12 mouse cellular contexts compared by ENCODE assay signal in the genomic region with DNA sequence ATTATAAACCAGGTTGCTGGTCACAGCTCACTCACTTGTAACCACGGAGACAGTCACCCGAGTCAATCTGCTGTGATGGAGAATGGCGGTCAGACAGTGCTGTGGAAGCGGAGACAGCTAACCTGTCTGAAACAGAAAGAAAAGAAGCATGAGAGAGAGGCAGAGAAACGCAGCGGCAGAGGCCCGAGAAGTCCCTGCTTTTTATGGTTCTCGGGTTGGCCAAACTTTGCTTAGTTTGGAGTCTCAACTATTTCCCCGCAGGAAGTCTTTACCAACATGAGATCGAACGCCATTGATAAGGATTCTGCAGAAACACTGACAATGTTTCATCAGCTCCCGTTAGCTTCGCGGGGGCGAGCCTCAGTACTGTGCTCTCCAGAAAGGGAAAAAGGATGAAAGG. TPM values are rescaled to one million over a fixed set of nuclear protein-coding genes. Genes with fewer than 3 reads are reported as not detected.
DNase-seq lines count a peak whose midpoint lies in the region; ATAC-seq and TF ChIP-seq lines count a peak whose summit lies in the region.
"Had no signal": no experiment of that assay in that cellular context is flagged by ENCODE, and none has a peak within 500 bp of the region (broad histone marks: within the 10 kb centered on the region; RNA-seq: fewer than 3 reads in every experiment).

No protein-coding gene starts in this region.

- no peak for ATAC-seq in limb, embryonic 13.5 days (ENCODE audit: low FRiP score, low read depth)
- no peak for ATAC-seq in embryonic facial prominence, embryonic 14.5 days (ENCODE audit: low read depth)
- ATAC-seq in liver, embryonic 16.5 days (ENCODE audit: low read depth) = no peak
- ATAC-seq in forebrain, embryonic 15.5 days (replicated peaks) = no peak

- H3K9ac ChIP-seq in limb, embryonic 13.5 days = no peak overlapping the region
- H3K9ac ChIP-seq in ES-Bruce4 (ENCODE audit: low read depth, poor library complexity, severe bottlenecking) = no peak overlapping the region
- no peak overlapping the region for H3K9ac ChIP-seq in embryonic facial prominence, embryonic 14.5 days (ENCODE audit: low read depth, low read length)
- H3K9ac ChIP-seq in liver, embryonic 16.5 days (ENCODE audit: low read depth, low read length) = no peak overlapping the region
- no peak overlapping the region for H3K9ac ChIP-seq in forebrain, embryonic 15.5 days (replicated peaks)
- H3K9ac ChIP-seq: hindbrain, embryonic 12.5 days; neural tube, embryonic 12.5 days had no signal

- 0 out of 2 replicates have a peak overlapping the region, but pooled peaks have one; percentile 9 for H3K4me2 ChIP-seq in limb, embryonic 13.5 days (replicated peaks)
- H3K4me2 ChIP-seq in embryonic facial prominence, embryonic 14.5 days (ENCODE audit: low read depth, low read length) = peak overlapping the region; percentile 5; the same call in 1 of the 2 replicates
- peak overlapping the region; percentile 42 for H3K4me2 ChIP-seq in liver, embryonic 16.5 days (ENCODE audit: low read depth, low read length)
- no peak overlapping the region for H3K4me2 ChIP-seq in forebrain, embryonic 15.5 days (replicated peaks)
- H3K4me2 ChIP-seq: hindbrain, embryonic 12.5 days; neural tube, embryonic 12.5 days had no signal

- no peak for TF ChIP-seq POLR2A in ES-Bruce4 (IDR thresholded peaks at IDR 0.05; ENCODE audit: insufficient read depth, low read length)

- H3K36me3 ChIP-seq in limb, embryonic 13.5 days = no peaks in the 10 kb centered on the region
- no peaks in the 10 kb centered on the region for H3K36me3 ChIP-seq in limb, embryonic 10.5 days
- no peaks in the 10 kb centered on the region for H3K36me3 ChIP-seq in ES-Bruce4 (ENCODE audit: control insufficient read depth, insufficient read depth, low read length, poor library complexity, severe bottlenecking)
- no peaks in the 10 kb centered on the region for H3K36me3 ChIP-seq in embryonic facial prominence, embryonic 14.5 days (ENCODE audit: control insufficient read depth, insufficient read depth, low read length)
- H3K36me3 ChIP-seq in liver, embryonic 16.5 days (ENCODE audit: control insufficient read depth, insufficient read depth) = no peaks in the 10 kb centered on the region
- no peaks in the 10 kb centered on the region for H3K36me3 ChIP-seq in forebrain, embryonic 15.5 days
- H3K36me3 ChIP-seq: hindbrain, embryonic 12.5 days; neural tube, embryonic 12.5 days had no signal

- peaks cover 27% of the 10 kb centered on the region for H3K4me1 ChIP-seq in limb, embryonic 13.5 days
- H3K4me1 ChIP-seq in limb, embryonic 10.5 days = peaks cover 35% of the 10 kb centered on the region
- H3K4me1 ChIP-seq in ES-Bruce4 (ENCODE audit: control insufficient read depth, insufficient read depth, low read length) = peaks cover 8% of the 10 kb centered on the region
- peaks cover 14% of the 10 kb centered on the region for H3K4me1 ChIP-seq in embryonic facial prominence, embryonic 14.5 days (ENCODE audit: control insufficient read depth, insufficient read depth, low read length)
- peaks cover 11% of the 10 kb centered on the region for H3K4me1 ChIP-seq in liver, embryonic 16.5 days (ENCODE audit: control insufficient read depth, low read depth, low read length)
- peaks cover 13% of the 10 kb centered on the region for H3K4me1 ChIP-seq in forebrain, embryonic 15.5 days

- H3K27ac ChIP-seq in limb, embryonic 13.5 days = no peak overlapping the region
- H3K27ac ChIP-seq in limb, embryonic 10.5 days = no peak overlapping the region
- no peak overlapping the region for H3K27ac ChIP-seq in ES-Bruce4 (ENCODE audit: insufficient read depth, low read length)
- H3K27ac ChIP-seq in embryonic facial prominence, embryonic 14.5 days (replicated peaks; ENCODE audit: low read depth, low read length) = no peak overlapping the region
- H3K27ac ChIP-seq in liver, embryonic 16.5 days (ENCODE audit: low read length) = no peak overlapping the region
- H3K27ac ChIP-seq in forebrain, embryonic 15.5 days (replicated peaks) = no peak overlapping the region
- H3K27ac ChIP-seq: hindbrain, embryonic 12.5 days; neural tube, embryonic 12.5 days had no signal

- 72% methylated on average over 15 of the region's 15 CpGs for WGBS in limb, embryonic 13.5 days
- WGBS in limb, embryonic 10.5 days = 77% methylated on average over 15 of the region's 15 CpGs
- WGBS in embryonic facial prominence, embryonic 14.5 days = 68% methylated on average over 15 of the region's 15 CpGs
- 22% methylated on average over 15 of the region's 15 CpGs for WGBS in liver, embryonic 16.5 days (ENCODE audit: insufficient replicate concordance)
- 78% methylated on average over 15 of the region's 15 CpGs for WGBS in forebrain, embryonic 15.5 days

- TF ChIP-seq CTCF in ES-Bruce4 (IDR thresholded peaks at IDR 0.05; ENCODE audit: low read depth, low read length) = no peak

- H3K9me3 ChIP-seq in limb, embryonic 13.5 days = no peaks in the 10 kb centered on the region
- H3K9me3 ChIP-seq in limb, embryonic 10.5 days (replicated peaks) = no peaks in the 10 kb centered on the region
- H3K9me3 ChIP-seq in ES-Bruce4 (replicated peaks; ENCODE audit: control insufficient read depth, insufficient read depth, low read length, poor library complexity, severe bottlenecking) = no peaks in the 10 kb centered on the region
- H3K9me3 ChIP-seq in embryonic facial prominence, embryonic 14.5 days (ENCODE audit: control insufficient read depth, low read length) = no peaks in the 10 kb centered on the region
- H3K9me3 ChIP-seq in liver, embryonic 16.5 days (replicated peaks; ENCODE audit: control insufficient read depth, low read length) = no peaks in the 10 kb centered on the region
- H3K9me3 ChIP-seq in forebrain, embryonic 15.5 days = no peaks in the 10 kb centered on the region
- H3K9me3 ChIP-seq: hindbrain, embryonic 12.5 days; neural tube, embryonic 12.5 days had no signal

- no peak for TF ChIP-seq EP300 in ES-Bruce4 (IDR thresholded peaks at IDR 0.05; ENCODE audit: insufficient read depth, low read depth, low read length)

- no peak overlapping the region for H3K4me3 ChIP-seq in limb, embryonic 13.5 days
- no peak overlapping the region for H3K4me3 ChIP-seq in limb, embryonic 10.5 days
- peak overlapping the region; percentile 35; the same call in 1 of the 2 replicates for H3K4me3 ChIP-seq in ES-Bruce4 (ENCODE audit: low read depth, low read length)
- no peak overlapping the region for H3K4me3 ChIP-seq in embryonic facial prominence, embryonic 14.5 days (ENCODE audit: low read depth, low read length)
- peak overlapping the region; percentile 22 for H3K4me3 ChIP-seq in liver, embryonic 16.5 days (ENCODE audit: low read depth, low read length)
- H3K4me3 ChIP-seq in forebrain, embryonic 15.5 days = no peak overlapping the region
- H3K4me3 ChIP-seq: hindbrain, embryonic 12.5 days; neural tube, embryonic 12.5 days had no signal

- H3K27me3 ChIP-seq in limb, embryonic 13.5 days = no peaks in the 10 kb centered on the region
- no peaks in the 10 kb centered on the region for H3K27me3 ChIP-seq in limb, embryonic 10.5 days (ENCODE audit: low read depth, poor library complexity, severe bottlenecking)
- H3K27me3 ChIP-seq in ES-Bruce4 (ENCODE audit: control insufficient read depth, insufficient read depth, low read length, poor library complexity, severe bottlenecking) = no peaks in the 10 kb centered on the region
- no peaks in the 10 kb centered on the region for H3K27me3 ChIP-seq in embryonic facial prominence, embryonic 14.5 days (replicated peaks; ENCODE audit: control insufficient read depth, insufficient read depth, low read length)
- no peaks in the 10 kb centered on the region for H3K27me3 ChIP-seq in liver, embryonic 16.5 days (ENCODE audit: control insufficient read depth, insufficient read depth, low read depth, low read length)
- H3K27me3 ChIP-seq in forebrain, embryonic 15.5 days = no peaks in the 10 kb centered on the region
- H3K27me3 ChIP-seq: hindbrain, embryonic 12.5 days; neural tube, embryonic 12.5 days had no signal

- no peak for DNase-seq in limb, embryonic 10.5 days (ENCODE audit: low spot score)
- DNase-seq in embryonic facial prominence, embryonic 14.5 days (ENCODE audit: low spot score) = no peak
- no peak for DNase-seq in urinary bladder, postnatal 10 days (ENCODE audit: low spot score)
- DNase-seq: adrenal gland, postnatal 10 days; cerebellum, adult 8-10 months; thymus, postnatal 36 days had no signal

RNA-seq across cellular contexts. Expression of gene Ppp2r5a, which starts 29.0 kb away (rescaled TPM):
- polyA plus RNA-seq in limb, embryonic 13.5 days (2015; fragmentation: Nextera tagmentation; extraction: Ambion mirVana) = 11.8 and 12.4 TPM in 2 replicates
- 11.3 and 14.4 TPM in 2 replicates for polyA plus RNA-seq in limb, embryonic 10.5 days (2016; fragmentation: Nextera tagmentation; extraction: Ambion mirVana)
- polyA plus RNA-seq in ES-Bruce4 (2011; ENCODE audit: insufficient read depth, insufficient read length, low read depth, missing spikeins) = 116 and 127 TPM in 2 replicates
- polyA plus RNA-seq in embryonic facial prominence, embryonic 14.5 days (2014; fragmentation: Nextera tagmentation; extraction: Ambion mirVana) = 27.3 and 34.6 TPM in 2 replicates
- 9.8 and 11.3 TPM in 2 replicates for polyA plus RNA-seq in liver, embryonic 16.5 days (2015; fragmentation: Nextera tagmentation; extraction: Ambion mirVana)
- polyA plus RNA-seq in forebrain, embryonic 15.5 days (2015; fragmentation: Nextera tagmentation; extraction: Ambion mirVana) = 10.5 and 10.6 TPM in 2 replicates

Comparison
In these comparisons a context has a peak if more than half of its experiments do, and no peak if none do; other contexts are left out.
1. H3K4me3 ChIP-seq: peak in ES-Bruce4 (single experiment) and liver, embryonic 16.5 days (single experiment); none in limb, embryonic 13.5 days (single experiment), limb, embryonic 10.5 days (single experiment), embryonic facial prominence, embryonic 14.5 days (single experiment) and forebrain, embryonic 15.5 days (single experiment).